Mouse (Mus musculus) retina, adult 2 months (tissue): Measurements from ENCODE around the gene Lrrc8d.
"Not testable (repeated sequence)": the region's sequence is repeated elsewhere in the genome, so short reads cannot be mapped to it uniquely, and the experiment has no call there.

ENCODE experiments used
- DNase-seq: peaks from one replicate; pipeline ENCODE4 v3.0.0-alpha.2; 2012; ENCODE audit warnings: low read depth, low spot score

The Lrrc8d gene

GRCm38 (mm10) chr5:105858754-105859694 is 159.3 kb downstream of the Lrrc8d start:
- no peak for DNase-seq

GRCm38 (mm10) chr5:105859716-105860460 is 160.1 kb downstream of the Lrrc8d start:
- no peak for DNase-seq

GRCm38 (mm10) chr5:105860461-105860835 is 160.7 kb downstream of the Lrrc8d start:
- DNase-seq = no peak

GRCm38 (mm10) chr5:105861616-105862015 is 161.8 kb downstream of the Lrrc8d start:
- DNase-seq = no peak

- not testable (repeated sequence) for DNase-seq
Observed at GRCm38 (mm10) chr5:105865110-105865628, 165.4 kb downstream of the Lrrc8d start.

GRCm38 (mm10) chr5:105867427-105867826 is 167.7 kb downstream of the Lrrc8d start:
- DNase-seq = no peak

GRCm38 (mm10) chr5:105867841-105868447 is 168.2 kb downstream of the Lrrc8d start:
- no peak for DNase-seq

GRCm38 (mm10) chr5:105868593-105868992 is 168.8 kb downstream of the Lrrc8d start:
- DNase-seq = peak; percentile 56

- DNase-seq = no peak
Observed at GRCm38 (mm10) chr5:105869739-105870138, 170.0 kb downstream of the Lrrc8d start.

- DNase-seq = no peak
Observed at GRCm38 (mm10) chr5:105871140-105871539, 171.4 kb downstream of the Lrrc8d start.

- DNase-seq = no peak
Observed at GRCm38 (mm10) chr5:105872176-105872575, 172.4 kb downstream of the Lrrc8d start.

GRCm38 (mm10) chr5:105872916-105873315 is 173.1 kb downstream of the Lrrc8d start:
- no peak for DNase-seq

GRCm38 (mm10) chr5:105873774-105874173 is 174.0 kb downstream of the Lrrc8d start:
- no peak for DNase-seq

GRCm38 (mm10) chr5:105874476-105874875 is 174.7 kb downstream of the Lrrc8d start:
- no peak for DNase-seq

- peak; percentile 78 for DNase-seq
Observed at GRCm38 (mm10) chr5:105876068-105876924, 176.5 kb downstream of the Lrrc8d start, which contains the start of gene Zfp326. Gene Zfp326, plus strand, starts transcription at chr5:105876565.

- no peak for DNase-seq
Observed at GRCm38 (mm10) chr5:105876925-105877774, 177.4 kb downstream of the Lrrc8d start.
